In genomic region chr5:17508038-17508437, GRCm38 (mm10) we compare ENCODE assay signal across 34 mouse cellular contexts. TPM values are rescaled to one million over a fixed set of nuclear protein-coding genes. Genes with fewer than 3 reads are reported as not detected.
DNase-seq lines count a peak whose midpoint lies in the region; ATAC-seq and TF ChIP-seq lines count a peak whose summit lies in the region.
"Had no signal": no experiment of that assay in that cellular context is flagged by ENCODE, and none has a peak within 500 bp of the region (broad histone marks: within the 10 kb centered on the region; RNA-seq: fewer than 3 reads in every experiment).

No protein-coding gene starts in this region.

- no peak for TF ChIP-seq EP300 in stomach, postnatal 0 days (optimal IDR thresholded peaks at IDR 0.05)

- H3K27ac ChIP-seq in stomach, postnatal 0 days (replicated peaks), result no peak overlapping the region
- H3K27ac ChIP-seq: embryonic facial prominence, embryonic 12.5 days; gastrocnemius, adult 2 months; hindbrain, embryonic 15.5 days; limb, embryonic 12.5 days; liver, embryonic 13.5 days; macrophage; midbrain, embryonic 13.5 days; neural tube, embryonic 12.5 days had no signal

- H3K9ac ChIP-seq in stomach, postnatal 0 days (ENCODE audit: low read length), result no peak overlapping the region
- H3K9ac ChIP-seq: embryonic facial prominence, embryonic 12.5 days; hindbrain, embryonic 15.5 days; limb, embryonic 12.5 days; liver, embryonic 13.5 days; lung, embryonic 14.5 days; midbrain, embryonic 13.5 days; neural tube, embryonic 12.5 days had no signal

- ATAC-seq in Patski, result no peak
- 0 out of 2 replicates have a peak, but pooled peaks have one; percentile 35 for ATAC-seq in stomach, postnatal 0 days (ENCODE audit: low FRiP score, low TSS enrichment)
- ATAC-seq: forebrain, embryonic 14.5 days; midbrain, embryonic 13.5 days had no signal

- no peaks in the 10 kb centered on the region for H3K36me3 ChIP-seq in stomach, postnatal 0 days (ENCODE audit: control insufficient read depth, insufficient read depth, low read length)
- H3K36me3 ChIP-seq: embryonic facial prominence, embryonic 12.5 days; hindbrain, embryonic 15.5 days; limb, embryonic 12.5 days; liver, embryonic 13.5 days; midbrain, embryonic 13.5 days; neural tube, embryonic 12.5 days had no signal

- DNase-seq in heart, adult 11 months, result peak; percentile 22
- DNase-seq in heart, adult 18-20 months, result no peak
- no peak for DNase-seq in lung, adult 2 months
- no peak for DNase-seq in lung, postnatal 25 days (ENCODE audit: low spot score)
- no peak for DNase-seq in Patski (ENCODE audit: low read depth, low spot score)
- DNase-seq in stomach, postnatal 0 days (ENCODE audit: low spot score), result no peak
- no peak for DNase-seq in layer of hippocampus, postnatal 10 days (ENCODE audit: low spot score in 2 of 2)
- DNase-seq: adrenal gland, postnatal 14 days; cerebellum, adult 2 months; cerebellum, postnatal 25 days; gastrocnemius, adult 2 months; kidney, postnatal 14 days; liver, embryonic 13.5 days; lung, embryonic 14.5 days; right cerebral cortex, postnatal 14 days; thymus, postnatal 14 days had no signal

- no peak overlapping the region for H3K4me3 ChIP-seq in lung, adult 2 months (replicated peaks; ENCODE audit: extremely low read depth, low read depth, low read length)
- no peak overlapping the region for H3K4me3 ChIP-seq in stomach, postnatal 0 days (ENCODE audit: low read depth, low read length)
- H3K4me3 ChIP-seq: embryonic facial prominence, embryonic 12.5 days; erythroblast, embryonic 14.5 days; gastrocnemius, adult 2 months; hindbrain, embryonic 15.5 days; limb, embryonic 12.5 days; liver, embryonic 13.5 days; midbrain, embryonic 13.5 days; neural tube, embryonic 12.5 days had no signal

- no peaks in the 10 kb centered on the region for H3K9me3 ChIP-seq in stomach, postnatal 0 days (ENCODE audit: control insufficient read depth, low read length)
- H3K9me3 ChIP-seq: embryonic facial prominence, embryonic 12.5 days; hindbrain, embryonic 15.5 days; limb, embryonic 12.5 days; liver, embryonic 13.5 days; midbrain, embryonic 13.5 days; neural tube, embryonic 12.5 days had no signal

- TF ChIP-seq CTCF in lung, adult 2 months (IDR thresholded peaks at IDR 0.05; ENCODE audit: insufficient read depth, low read length), result 0 out of 2 replicates have a peak, but pooled peaks have one; percentile 33
- TF ChIP-seq CTCF in Patski (IDR thresholded peaks at IDR 0.05), result peak; percentile 35
- no peak for TF ChIP-seq CTCF in stomach, postnatal 0 days (IDR thresholded peaks at IDR 0.05; ENCODE audit: low read depth)

- in situ Hi-C loops in Patski (cut with MboI; ENCODE audit: low pct_unique_long_range_greater_than_20kb), result no loop called here

- CTCF ChIA-PET in Patski (lab: Charles Lee), result no interaction called here

- POLR2A ChIA-PET in Patski (lab: Charles Lee), result no interaction called here

- WGBS in lung, adult 2 months, result 71% methylated on average over 3 of the region's 3 CpGs
- 75% methylated on average over 3 of the region's 3 CpGs for WGBS in stomach, postnatal 0 days

- no peak for TF ChIP-seq POLR2A in lung, adult 2 months (IDR thresholded peaks at IDR 0.05; ENCODE audit: borderline replicate concordance, extremely low read depth, low read depth, low read length)

- H3K4me2 ChIP-seq in stomach, postnatal 0 days (replicated peaks; ENCODE audit: low read depth), result no peak overlapping the region
- H3K4me2 ChIP-seq: embryonic facial prominence, embryonic 12.5 days; heart, embryonic 11.5 days; hindbrain, embryonic 15.5 days; limb, embryonic 12.5 days; liver, embryonic 13.5 days; lung, embryonic 14.5 days; midbrain, embryonic 13.5 days; neural tube, embryonic 12.5 days had no signal

- no peaks in the 10 kb centered on the region for H3K4me1 ChIP-seq in lung, adult 2 months (ENCODE audit: control insufficient read depth, insufficient read depth, low read length)
- no peaks in the 10 kb centered on the region for H3K4me1 ChIP-seq in stomach, postnatal 0 days (replicated peaks; ENCODE audit: control insufficient read depth, insufficient read depth)
- H3K4me1 ChIP-seq: embryonic facial prominence, embryonic 12.5 days; hindbrain, embryonic 15.5 days; limb, embryonic 12.5 days; liver, embryonic 13.5 days; midbrain, embryonic 13.5 days; neural tube, embryonic 12.5 days had no signal

- H3K27me3 ChIP-seq in Patski, result no peaks in the 10 kb centered on the region
- H3K27me3 ChIP-seq in stomach, postnatal 0 days (ENCODE audit: control insufficient read depth, insufficient read depth, low read length), result no peaks in the 10 kb centered on the region
- H3K27me3 ChIP-seq: embryonic facial prominence, embryonic 12.5 days; hindbrain, embryonic 15.5 days; limb, embryonic 12.5 days; liver, embryonic 13.5 days; midbrain, embryonic 13.5 days; neural tube, embryonic 12.5 days had no signal

RNA-seq across cellular contexts. Expression of gene Speer4f1, which starts 32.1 kb away (rescaled TPM):
- not detected for total RNA-seq in heart, adult 18-20 months (2021)
- 0.36 and 0.44 TPM in 2 replicates for polyA plus RNA-seq in lung, adult 2 months (2012; rRNA removed)
- polyA plus RNA-seq in Patski (2021), result not detected
- polyA plus RNA-seq in stomach, postnatal 0 days (2015; fragmentation: Nextera tagmentation; extraction: Ambion mirVana), result not detected in 2 replicates
- total RNA-seq in layer of hippocampus, postnatal 10 days (2021), result not detected
- total RNA-seq: adrenal gland, postnatal 14 days; ES-E14; gastrocnemius, adult 2 months; gastrocnemius, postnatal 4 days; hematopoietic stem cell, adult 5-6 weeks; layer of hippocampus, adult 18-20 months; layer of hippocampus, postnatal 25 days; left cerebral cortex, postnatal 14 days had no signal
- polyA plus RNA-seq: cerebellum, adult 2 months; embryonic facial prominence, embryonic 12.5 days; erythroblast, embryonic 14.5 days; forebrain, embryonic 14.5 days; frontal cortex, adult 2 months; heart, embryonic 11.5 days; heart, postnatal 0 days; hindbrain, embryonic 15.5 days; intestine, embryonic 14.5 days; limb, embryonic 12.5 days; liver, embryonic 13.5 days; lung, embryonic 14.5 days; macrophage; midbrain, embryonic 13.5 days; neural tube, embryonic 12.5 days had no signal
